Mouse (Mus musculus) heart, adult 2 months (tissue): ENCODE measurements at regions not wholly inside any gene's neighbourhood (a gene's known extent, or its start where the extent isn't known, plus 50 kb on each side); places are given as distances from the start of the nearest gene placed in this dataset.

Source experiments
- CTCF ChIP-seq: fragments of 200-600 bp; IDR thresholded peaks from 2 replicates; pipeline ENCODE4 v1.8.1; 2022; ENCODE audit warnings: antibody characterized with exemption, mild to moderate bottlenecking, moderate library complexity
- EP300 ChIP-seq: fragments of 200-500 bp; IDR thresholded peaks from 2 replicates; pipeline ENCODE4 v1.6.1; 2011; ENCODE audit warnings: low read depth, low read length, control low read depth; ENCODE audit not compliant: insufficient read depth
- POLR2A ChIP-seq: fragments of 200-500 bp; IDR thresholded peaks from 2 replicates; pipeline ENCODE4 v1.6.1; 2011; ENCODE audit warnings: mild to moderate bottlenecking, low read depth, low read length, control low read depth; ENCODE audit not compliant: insufficient read depth

DNA sequence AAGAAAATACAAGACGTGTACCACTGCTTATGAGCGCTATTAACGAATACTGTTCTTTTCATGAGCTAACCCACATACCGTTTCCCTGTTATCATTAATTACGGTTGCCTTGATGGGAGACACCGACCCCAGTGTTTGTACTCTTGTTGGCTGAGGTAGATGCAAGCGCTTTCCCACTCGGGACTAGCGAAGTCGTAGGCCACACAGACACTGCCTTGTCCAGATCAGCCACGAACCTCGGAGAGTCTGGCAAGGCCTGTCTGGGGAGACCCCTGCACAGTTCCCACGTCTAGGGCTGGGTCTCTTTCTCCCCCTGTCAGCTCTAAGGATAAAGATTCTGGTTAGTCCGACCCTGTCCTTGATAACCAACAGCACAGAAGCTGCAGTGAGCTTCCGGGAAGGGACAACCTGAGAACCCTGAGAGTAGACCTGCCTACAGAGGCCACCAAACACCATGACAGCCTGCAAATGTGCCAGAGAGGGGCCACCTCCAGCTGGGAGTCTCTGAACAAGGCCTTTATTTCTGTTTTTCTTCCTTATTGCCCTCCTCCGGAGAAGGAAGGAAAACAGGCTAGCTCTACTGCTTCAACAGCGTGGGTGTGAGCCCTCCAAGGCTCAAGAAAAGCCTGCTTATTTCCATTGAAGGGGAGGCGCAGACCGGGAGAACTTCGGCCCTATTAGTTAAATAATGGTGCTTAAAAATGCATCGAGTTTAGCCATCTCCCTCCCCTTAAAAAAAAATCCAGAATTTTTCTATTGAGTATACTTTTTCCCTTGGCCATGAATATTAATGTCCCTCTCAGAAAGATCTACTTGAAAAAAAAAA is 209.8 kb downstream of the Gm26897 start:
- TF ChIP-seq CTCF (no peak), EP300 (no peak), POLR2A (no peak)
